In genomic region chr15:100415684-100416083, GRCm38 (mm10) we compare ENCODE assay signal across 21 mouse cellular contexts. TPM values are rescaled to one million over a fixed set of nuclear protein-coding genes. Genes with fewer than 3 reads are reported as not detected.
DNase-seq lines count a peak whose midpoint lies in the region; ATAC-seq and TF ChIP-seq lines count a peak whose summit lies in the region.
"Had no signal": no experiment of that assay in that cellular context is flagged by ENCODE, and none has a peak within 500 bp of the region (broad histone marks: within the 10 kb centered on the region; RNA-seq: fewer than 3 reads in every experiment).

No protein-coding gene starts in this region.

- H3K4me1 ChIP-seq in heart, embryonic 10.5 days: peaks cover 61% of the 10 kb centered on the region
- no peaks in the 10 kb centered on the region for H3K4me1 ChIP-seq in lung, postnatal 0 days (ENCODE audit: insufficient read depth, low read depth, low read length)
- H3K4me1 ChIP-seq in lung, adult 2 months (ENCODE audit: control insufficient read depth, insufficient read depth, low read length): no peaks in the 10 kb centered on the region
- peaks cover 99% of the 10 kb centered on the region for H3K4me1 ChIP-seq in liver, embryonic 15.5 days (replicated peaks)

- no peak overlapping the region for H3K4me2 ChIP-seq in lung, postnatal 0 days (replicated peaks; ENCODE audit: low read depth, low read length)
- H3K4me2 ChIP-seq in liver, embryonic 15.5 days: no peak overlapping the region
- H3K4me2 ChIP-seq: forebrain, embryonic 15.5 days; kidney, embryonic 15.5 days; midbrain, embryonic 15.5 days had no signal

- H3K36me3 ChIP-seq in heart, embryonic 10.5 days: no peaks in the 10 kb centered on the region; the same call in 1 of the 2 replicates
- no peaks in the 10 kb centered on the region for H3K36me3 ChIP-seq in lung, postnatal 0 days (ENCODE audit: insufficient read depth, low read length)
- peaks cover 47% of the 10 kb centered on the region for H3K36me3 ChIP-seq in liver, embryonic 15.5 days (replicated peaks)
- H3K36me3 ChIP-seq: midbrain, embryonic 15.5 days had no signal

- WGBS in heart, embryonic 10.5 days: 91% methylated on average over 8 of the region's 8 CpGs
- WGBS in lung, postnatal 0 days: 65% methylated on average over 8 of the region's 8 CpGs
- 74% methylated on average over 8 of the region's 8 CpGs for WGBS in lung, adult 2 months
- WGBS in liver, embryonic 15.5 days (ENCODE audit: insufficient replicate concordance): 85% methylated on average over 8 of the region's 8 CpGs

- TF ChIP-seq POLR2A in lung, adult 2 months (IDR thresholded peaks at IDR 0.05; ENCODE audit: borderline replicate concordance, extremely low read depth, low read depth, low read length): no peak

- peak; percentile 65 to 80 for DNase-seq in adrenal gland, adult (ENCODE audit: inconsistent age in 2 of 2, low spot score in 1 of 2)
- no peak for DNase-seq in adrenal gland, postnatal 4 days (ENCODE audit: low spot score in 2 of 2)
- peak; percentile 35 for DNase-seq in heart, postnatal 4 days
- no peak for DNase-seq in heart, embryonic 10.5 days (ENCODE audit: low spot score)
- no peak for DNase-seq in lung, postnatal 0 days (ENCODE audit: low spot score)
- no peak for DNase-seq in lung, adult 2 months
- DNase-seq: heart, adult 11 months; right cerebral cortex, postnatal 4 days; thymus, postnatal 14 days had no signal

- no peak for TF ChIP-seq CTCF in lung, postnatal 0 days (IDR thresholded peaks at IDR 0.05)
- no peak for TF ChIP-seq CTCF in lung, adult 2 months (IDR thresholded peaks at IDR 0.05; ENCODE audit: insufficient read depth, low read length)

- H3K27ac ChIP-seq in heart, embryonic 10.5 days: no peak overlapping the region
- H3K27ac ChIP-seq in lung, postnatal 0 days (ENCODE audit: low read length): no peak overlapping the region
- peak overlapping the region; percentile 66; the same call in 1 of the 2 replicates for H3K27ac ChIP-seq in liver, embryonic 15.5 days (replicated peaks)
- H3K27ac ChIP-seq: forebrain, embryonic 15.5 days; kidney, embryonic 15.5 days; midbrain, embryonic 15.5 days had no signal

- H3K9me3 ChIP-seq in heart, embryonic 10.5 days: no peaks in the 10 kb centered on the region
- H3K9me3 ChIP-seq in lung, postnatal 0 days (ENCODE audit: low read length): no peaks in the 10 kb centered on the region
- H3K9me3 ChIP-seq in liver, embryonic 15.5 days (replicated peaks): no peaks in the 10 kb centered on the region
- H3K9me3 ChIP-seq: forebrain, embryonic 15.5 days; kidney, embryonic 15.5 days; midbrain, embryonic 15.5 days had no signal

- TF ChIP-seq EP300 in lung, postnatal 0 days (IDR thresholded peaks at IDR 0.05): no peak

- no peak overlapping the region for H3K9ac ChIP-seq in lung, postnatal 0 days (replicated peaks; ENCODE audit: low read depth)
- H3K9ac ChIP-seq in liver, embryonic 15.5 days: no peak overlapping the region
- H3K9ac ChIP-seq: forebrain, embryonic 15.5 days; kidney, embryonic 15.5 days; midbrain, embryonic 15.5 days had no signal

- no peak overlapping the region for H3K4me3 ChIP-seq in heart, embryonic 10.5 days
- no peak overlapping the region for H3K4me3 ChIP-seq in lung, postnatal 0 days (ENCODE audit: low read depth, low read length)
- no peak overlapping the region for H3K4me3 ChIP-seq in lung, adult 2 months (replicated peaks; ENCODE audit: extremely low read depth, low read depth, low read length)
- H3K4me3 ChIP-seq in liver, embryonic 15.5 days (replicated peaks): no peak overlapping the region
- H3K4me3 ChIP-seq: forebrain, embryonic 15.5 days; kidney, embryonic 15.5 days; midbrain, embryonic 15.5 days had no signal

- H3K27me3 ChIP-seq in heart, embryonic 10.5 days (ENCODE audit: insufficient read depth, poor library complexity, severe bottlenecking): no peaks in the 10 kb centered on the region
- no peaks in the 10 kb centered on the region for H3K27me3 ChIP-seq in lung, postnatal 0 days (replicated peaks; ENCODE audit: insufficient read depth, low read length)
- no peaks in the 10 kb centered on the region for H3K27me3 ChIP-seq in liver, embryonic 15.5 days
- H3K27me3 ChIP-seq: forebrain, embryonic 15.5 days; kidney, embryonic 15.5 days; midbrain, embryonic 15.5 days had no signal

- peak; percentile 21; the same call in 1 of the 2 replicates for ATAC-seq in lung, postnatal 0 days
- ATAC-seq in liver, embryonic 15.5 days (ENCODE audit: insufficient read depth): no peak
- ATAC-seq in erythroblast, adult 5-6 weeks (replicated peaks; ENCODE audit: low FRiP score, poor library complexity, severe bottlenecking): no peak
- ATAC-seq: forebrain, embryonic 15.5 days; hindbrain, embryonic 16.5 days; midbrain, embryonic 15.5 days had no signal

RNA-seq across cellular contexts. Expression of gene Gm5475, which starts 6.3 kb away (rescaled TPM):
- under 1 TPM; 0.23 to 0.59 TPM for total RNA-seq in adrenal gland, postnatal 4 days (2021)
- total RNA-seq in heart, postnatal 4 days (2021): not detected
- not detected in 2 replicates for polyA plus RNA-seq in heart, embryonic 10.5 days (2016; fragmentation: Nextera tagmentation; extraction: Ambion mirVana)
- polyA plus RNA-seq in lung, postnatal 0 days (2015; fragmentation: Nextera tagmentation; extraction: Ambion mirVana): 0.11 and 0.12 TPM in 2 replicates
- not detected in 2 replicates for polyA plus RNA-seq in lung, adult 2 months (2012; rRNA removed)
- 0.05 TPM in 2 replicates for polyA plus RNA-seq in liver, embryonic 15.5 days (2015; fragmentation: Nextera tagmentation; extraction: Ambion mirVana)
- not detected in 2 replicates for total RNA-seq in erythroblast, adult 5-6 weeks (2015; ENCODE audit: low replicate concordance)
- not detected in 2 replicates for total RNA-seq in erythroblast, adult 5-6 weeks (2017; ENCODE audit: low replicate concordance)
- total RNA-seq: layer of hippocampus, adult 8-10 months; megakaryocyte, adult 5-6 weeks had no signal
- polyA plus RNA-seq: cerebellum, adult 2 months had no signal

RNA-seq across cellular contexts. Expression of gene Slc11a2, which starts 9.2 kb away (rescaled TPM):
- total RNA-seq in adrenal gland, postnatal 4 days (2021): 10 to 100 TPM; 73.1 to 89.5 TPM
- 10 to 100 TPM; 40.4 to 43.9 TPM for total RNA-seq in heart, postnatal 4 days (2021)
- polyA plus RNA-seq in heart, embryonic 10.5 days (2016; fragmentation: Nextera tagmentation; extraction: Ambion mirVana): 20.4 and 24.5 TPM in 2 replicates
- 16.1 and 19.2 TPM in 2 replicates for polyA plus RNA-seq in lung, postnatal 0 days (2015; fragmentation: Nextera tagmentation; extraction: Ambion mirVana)
- 35.5 and 53.2 TPM in 2 replicates for polyA plus RNA-seq in lung, adult 2 months (2012; rRNA removed)
- polyA plus RNA-seq in liver, embryonic 15.5 days (2015; fragmentation: Nextera tagmentation; extraction: Ambion mirVana): 39.7 and 43.9 TPM in 2 replicates
- 14.6 and 18.3 TPM in 2 replicates for total RNA-seq in erythroblast, adult 5-6 weeks (2015; ENCODE audit: low replicate concordance)
- total RNA-seq in erythroblast, adult 5-6 weeks (2017; ENCODE audit: low replicate concordance): 20.1 and 23.8 TPM in 2 replicates

RNA-seq across cellular contexts. Expression of gene Higd1c, which starts 51.3 kb away (rescaled TPM):
- total RNA-seq in adrenal gland, postnatal 4 days (2021): under 1 TPM; 0.73 to 0.79 TPM
- total RNA-seq in heart, postnatal 4 days (2021): not detected
- not detected in 2 replicates for polyA plus RNA-seq in heart, embryonic 10.5 days (2016; fragmentation: Nextera tagmentation; extraction: Ambion mirVana)
- not detected in 2 replicates for polyA plus RNA-seq in lung, postnatal 0 days (2015; fragmentation: Nextera tagmentation; extraction: Ambion mirVana)
- polyA plus RNA-seq in lung, adult 2 months (2012; rRNA removed): not detected in 2 replicates
- polyA plus RNA-seq in liver, embryonic 15.5 days (2015; fragmentation: Nextera tagmentation; extraction: Ambion mirVana): not detected in 2 replicates
- total RNA-seq in erythroblast, adult 5-6 weeks (2015; ENCODE audit: low replicate concordance): not detected in 2 replicates
- not detected in 2 replicates for total RNA-seq in erythroblast, adult 5-6 weeks (2017; ENCODE audit: low replicate concordance)
- total RNA-seq: layer of hippocampus, adult 8-10 months; left cerebral cortex, adult 8-10 months; megakaryocyte, adult 5-6 weeks had no signal
- polyA plus RNA-seq: cerebellum, adult 2 months; forebrain, embryonic 15.5 days; heart, postnatal 0 days; hindbrain, embryonic 16.5 days; limb, embryonic 14.5 days; midbrain, embryonic 15.5 days had no signal

RNA-seq across cellular contexts. Expression of gene Letmd1, which starts 53.1 kb away (rescaled TPM):
- 100 to 1,000 TPM in 1 of 2 experiments, 10 to 100 TPM in 1; 93.9 to 111 TPM for total RNA-seq in adrenal gland, postnatal 4 days (2021)
- total RNA-seq in heart, postnatal 4 days (2021): 10 to 100 TPM; 15.3 to 15.8 TPM
- 21.1 and 27.9 TPM in 2 replicates for polyA plus RNA-seq in heart, embryonic 10.5 days (2016; fragmentation: Nextera tagmentation; extraction: Ambion mirVana)
- polyA plus RNA-seq in lung, postnatal 0 days (2015; fragmentation: Nextera tagmentation; extraction: Ambion mirVana): 13.0 and 13.2 TPM in 2 replicates
- 32.6 and 44.4 TPM in 2 replicates for polyA plus RNA-seq in lung, adult 2 months (2012; rRNA removed)
- polyA plus RNA-seq in liver, embryonic 15.5 days (2015; fragmentation: Nextera tagmentation; extraction: Ambion mirVana): 11.9 and 14.3 TPM in 2 replicates
- 4.4 and 4.8 TPM in 2 replicates for total RNA-seq in erythroblast, adult 5-6 weeks (2015; ENCODE audit: low replicate concordance)
- total RNA-seq in erythroblast, adult 5-6 weeks (2017; ENCODE audit: low replicate concordance): 2.5 and 3.7 TPM in 2 replicates

Comparison
In these comparisons a context has a peak if more than half of its experiments do, and no peak if none do; other contexts are left out.
1. DNase-seq: peak in adrenal gland, adult (2 of 2) and heart, postnatal 4 days (single experiment); none in adrenal gland, postnatal 4 days (0 of 2), heart, embryonic 10.5 days (single experiment), lung, postnatal 0 days (single experiment) and lung, adult 2 months (single experiment).